Mouse (Mus musculus) erythroid progenitor cell, adult 5-6 weeks (primary cell): ENCODE results near the gene Gpr183. TPM values are rescaled to one million over a fixed set of nuclear protein-coding genes. Genes with fewer than 3 reads are reported as not detected.

Experiments
- ATAC-seq: replicated peaks from 2 replicates; pipeline ENCODE4 v1.8.0; 2016; ENCODE audit warnings: moderate number of reproducible peaks, mild to moderate bottlenecking, moderate TSS enrichment, inconsistent platforms; ENCODE audit not compliant: poor library complexity, low FRiP score, severe bottlenecking
- total RNA-seq, 2 experiments: library from RNA; stranded (forward) in 1 of 2; stranded (reverse) in 1 of 2; fragments of 150-400 nt in 1 of 2; fragments of 186-747, 209-891 nt in 1 of 2; gene quantifications; 2 replicates each; pipeline versions ENCODE4 v1.2.3 to v1.2.4; 2015 to 2017; ENCODE audit warnings: low replicate concordance in 2 of 2

Gene Gpr183
- total RNA-seq, 2 experiments from 2014 or later: 1.5 to 2.5 TPM

GRCm38 (mm10) chr14:121936856-121937255 lies 28.1 kb downstream of the Gpr183 start:
- no peak for ATAC-seq

- ATAC-seq: no peak
Measured at GRCm38 (mm10) chr14:121936356-121936755, 28.6 kb downstream of the Gpr183 start.

- no peak for ATAC-seq
Measured at GRCm38 (mm10) chr14:121934597-121934946, 30.4 kb downstream of the Gpr183 start.

DNA sequence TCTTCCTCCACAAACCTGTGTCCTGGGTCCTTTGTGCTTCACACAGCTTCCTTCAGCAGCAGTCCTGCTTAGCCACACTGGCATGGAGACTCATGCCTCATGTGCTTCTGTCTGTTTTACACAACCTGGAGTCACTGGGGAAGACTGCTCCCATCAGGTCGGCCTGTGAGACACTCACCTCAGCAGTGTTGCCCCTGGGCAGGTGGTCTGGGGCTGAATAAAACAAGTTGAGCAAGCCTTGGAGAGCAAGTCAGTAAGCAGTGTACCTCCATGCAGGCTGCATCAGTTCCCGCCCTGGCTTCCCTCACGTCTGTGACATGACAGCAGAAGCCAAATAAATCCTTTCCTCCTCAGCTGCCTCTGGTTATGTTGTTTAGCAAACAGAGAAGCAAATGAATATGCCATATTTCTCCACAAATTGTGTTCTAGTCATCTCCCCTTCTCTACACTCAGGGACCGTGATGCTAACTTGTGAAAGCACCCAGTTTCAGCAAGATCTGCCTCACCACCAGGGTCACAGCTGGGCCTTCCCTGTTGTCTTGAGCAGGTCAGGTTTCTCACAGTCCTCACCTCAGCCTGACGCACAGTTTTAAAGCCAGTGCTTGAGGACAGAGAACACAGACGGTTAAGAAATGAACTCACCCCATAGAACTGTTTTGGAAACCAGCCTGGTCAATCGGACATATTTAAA lies 30.9 kb downstream of the Gpr183 start:
- no peak for ATAC-seq

- ATAC-seq: no peak
Measured at GRCm38 (mm10) chr14:121932180-121932579, 32.8 kb downstream of the Gpr183 start.

DNA sequence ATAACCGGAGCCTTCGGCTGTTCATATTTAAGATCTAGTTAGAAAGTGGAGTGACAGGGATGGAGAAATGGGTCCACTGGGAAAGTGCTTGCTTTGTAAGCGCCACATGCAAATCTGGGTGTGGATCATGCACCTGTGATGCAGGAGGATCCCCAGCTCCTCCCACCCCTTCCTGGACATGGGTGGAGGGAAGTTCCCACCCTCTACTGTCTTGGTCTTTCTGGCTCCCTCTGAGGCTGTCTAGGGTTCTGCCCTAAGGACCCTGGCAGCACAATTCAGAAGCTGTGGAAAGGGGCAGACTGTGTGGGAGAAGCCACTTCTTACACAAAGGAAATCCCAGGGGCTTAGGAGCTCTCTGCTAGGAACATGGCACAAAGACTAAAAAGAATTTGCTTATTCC lies 33.4 kb downstream of the Gpr183 start:
- ATAC-seq: no peak

DNA sequence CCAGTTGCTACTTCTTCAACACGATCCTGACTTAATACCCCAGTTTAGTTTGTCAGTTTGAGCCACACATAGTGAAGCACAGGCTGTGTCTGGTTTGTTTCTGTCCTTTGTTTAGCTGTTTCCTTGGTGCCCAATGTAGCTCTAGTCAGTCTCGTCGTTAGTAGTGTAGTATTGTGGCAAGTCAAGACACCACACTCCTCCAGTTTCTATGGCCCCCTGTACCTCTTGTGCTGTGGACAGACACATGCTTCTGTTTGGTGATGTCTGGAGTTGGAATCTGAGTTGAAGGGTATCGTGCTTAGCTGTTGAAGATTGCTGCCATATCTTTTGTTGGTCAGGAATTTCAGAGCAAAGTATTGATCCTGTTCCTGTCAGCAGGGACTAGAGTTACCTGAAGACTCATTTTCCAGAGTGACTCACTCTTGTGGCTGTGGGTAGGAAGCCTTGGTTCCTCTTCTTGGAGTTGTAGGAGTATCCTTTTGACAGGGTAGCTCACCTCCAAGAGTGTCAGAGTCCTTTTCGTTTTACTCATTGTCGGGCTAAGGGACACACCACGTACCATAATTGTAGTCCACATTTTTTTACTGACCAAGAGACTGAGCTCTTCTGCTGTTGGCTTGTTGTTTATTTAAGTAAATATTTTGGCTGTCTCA lies 34.1 kb downstream of the Gpr183 start:
- no peak for ATAC-seq

GRCm38 (mm10) chr14:121929243-121929951 lies 35.6 kb downstream of the Gpr183 start:
- peak; percentile 84 for ATAC-seq

DNA sequence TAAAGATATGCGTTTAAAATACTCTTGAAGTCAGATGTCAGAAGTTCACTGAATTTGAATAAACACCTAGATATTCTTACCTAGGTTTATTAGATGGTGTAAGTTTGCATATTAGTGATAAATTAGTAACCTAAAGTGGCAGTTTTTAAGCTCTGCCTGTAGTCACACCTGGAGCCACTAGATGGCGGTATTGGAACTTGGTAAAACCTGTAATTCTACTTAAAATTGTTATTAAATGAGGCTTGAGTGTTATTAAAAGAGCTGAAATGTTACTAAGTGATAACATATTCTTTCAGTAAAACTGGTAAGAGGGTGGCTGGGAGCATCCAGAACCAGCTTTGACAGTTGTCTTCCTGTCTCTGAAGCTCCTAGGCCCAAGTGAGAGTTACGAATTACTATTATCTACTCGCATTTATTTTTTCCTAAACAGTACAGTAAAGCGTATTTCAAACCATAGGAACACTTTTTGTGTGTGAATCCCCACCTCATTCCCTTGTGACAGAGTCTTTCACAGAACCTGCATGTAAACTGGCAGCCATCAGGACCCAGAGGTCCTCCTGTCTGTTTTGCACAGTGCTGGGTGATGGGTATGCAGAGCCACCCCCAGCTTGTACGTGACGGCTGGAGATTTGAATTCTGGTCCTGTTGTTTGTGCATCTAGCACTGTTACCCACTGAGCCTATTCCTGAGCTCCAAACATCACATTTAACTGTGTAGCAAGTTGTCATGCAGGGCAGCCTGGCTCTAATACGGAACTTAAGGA lies 36.4 kb downstream of the Gpr183 start:
- peak; percentile 53 for ATAC-seq

DNA sequence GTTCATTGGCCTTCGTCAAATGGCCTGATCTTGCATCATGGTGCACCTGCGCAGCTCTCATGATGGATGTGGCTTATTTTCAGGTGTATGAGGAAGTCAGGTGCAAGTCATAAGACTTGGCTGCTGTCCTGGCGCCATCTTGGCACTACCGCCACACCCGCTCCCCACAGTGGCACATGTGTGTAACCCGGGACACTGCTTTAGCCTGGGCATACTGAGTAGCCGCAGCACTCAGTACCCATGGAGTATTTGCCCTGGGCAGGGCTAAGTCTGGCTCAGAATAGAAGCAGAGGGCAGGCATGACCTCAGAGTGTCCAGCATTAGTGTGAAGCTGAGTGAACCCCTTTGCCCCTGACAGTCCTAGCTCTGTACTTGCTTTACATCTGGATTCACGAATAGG lies 37.5 kb downstream of the Gpr183 start:
- no peak for ATAC-seq

- no peak for ATAC-seq
Measured at GRCm38 (mm10) chr14:121926901-121927300, 38.1 kb downstream of the Gpr183 start.

DNA sequence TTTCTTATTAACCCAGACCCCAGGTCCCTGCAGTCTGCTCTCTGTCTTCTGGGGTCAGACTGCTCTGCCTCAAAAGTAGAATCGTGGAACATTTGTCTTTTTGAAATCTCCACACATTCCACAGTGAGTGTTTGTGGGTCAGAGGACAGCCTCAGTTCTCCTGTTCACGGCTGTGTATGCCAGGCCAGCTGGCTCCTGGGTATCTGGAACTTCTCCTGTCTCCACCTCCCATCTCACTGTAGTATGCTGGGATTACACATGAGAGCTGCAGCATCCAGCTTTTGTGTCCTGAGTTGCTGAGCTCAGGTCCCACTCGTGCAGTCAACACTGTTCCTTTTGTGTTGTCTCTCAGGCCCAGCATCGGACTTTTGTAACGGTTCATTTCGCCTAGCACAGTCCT lies 40.1 kb downstream of the Gpr183 start:
- ATAC-seq: no peak

DNA sequence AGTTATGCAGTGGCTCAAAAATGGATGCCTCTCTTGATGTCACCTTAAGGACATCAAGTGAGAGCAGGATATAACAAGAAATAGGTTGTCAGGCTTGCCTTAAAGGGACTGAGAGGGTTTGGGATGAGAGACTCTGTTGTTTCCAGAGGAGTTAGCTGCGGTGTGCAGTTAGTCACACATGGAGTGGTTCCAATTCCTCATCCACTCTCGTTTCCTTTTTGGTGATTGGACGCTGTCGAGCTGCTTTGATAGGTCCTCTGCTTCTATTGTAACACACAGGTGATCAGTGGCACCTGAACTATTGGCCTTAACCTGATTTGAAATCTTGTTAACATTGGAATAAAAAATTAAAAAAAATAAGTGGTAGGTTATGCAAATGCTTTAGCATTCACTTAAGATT lies 42.3 kb downstream of the Gpr183 start:
- no peak for ATAC-seq

- no peak for ATAC-seq
Measured at GRCm38 (mm10) chr14:121922016-121922415, 43.0 kb downstream of the Gpr183 start.

- ATAC-seq: no peak
Measured at GRCm38 (mm10) chr14:121920511-121921124, 44.4 kb downstream of the Gpr183 start.

GRCm38 (mm10) chr14:121919752-121920151 lies 45.2 kb downstream of the Gpr183 start:
- ATAC-seq: no peak

DNA sequence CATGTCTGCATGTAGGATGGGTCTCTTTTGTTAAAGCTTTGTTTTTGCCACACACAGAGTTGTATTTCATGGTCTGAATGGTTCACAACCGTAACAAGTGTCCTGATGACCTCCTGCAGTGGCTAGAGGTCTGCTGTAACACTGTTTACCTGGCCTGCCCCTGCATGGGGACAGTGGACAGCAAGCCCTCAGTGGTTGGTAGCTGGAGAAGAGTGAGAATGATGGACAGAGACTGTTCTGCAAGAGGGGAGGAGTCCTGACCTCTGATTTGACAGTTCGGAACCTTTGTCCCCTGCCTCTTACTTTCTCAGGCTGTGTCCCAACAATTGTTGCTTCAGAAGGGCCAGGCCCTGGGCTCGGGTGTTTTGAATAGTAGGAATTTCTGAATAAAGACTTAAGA lies 46.7 kb downstream of the Gpr183 start:
- no peak for ATAC-seq

- no peak for ATAC-seq
Measured at GRCm38 (mm10) chr14:121916311-121917094, 48.5 kb downstream of the Gpr183 start.

- ATAC-seq: no peak
Measured at GRCm38 (mm10) chr14:121915621-121916020, 49.4 kb downstream of the Gpr183 start, which contains the start of gene Gpr18. TSS of gene Gpr18 (minus strand) at chr14:121915781.
